Mouse (Mus musculus) frontal cortex, adult (tissue): ENCODE results near the gene Gm49396.

Source experiments
- ATAC-seq: cut with Nextera tagmentation; 2 replicates; pipeline ENCODE4 v1.9.2; 2017; ENCODE audit warnings: mild to moderate bottlenecking, moderate library complexity, mixed read lengths; ENCODE audit not compliant: low TSS enrichment

Gene Gm49396

DNA sequence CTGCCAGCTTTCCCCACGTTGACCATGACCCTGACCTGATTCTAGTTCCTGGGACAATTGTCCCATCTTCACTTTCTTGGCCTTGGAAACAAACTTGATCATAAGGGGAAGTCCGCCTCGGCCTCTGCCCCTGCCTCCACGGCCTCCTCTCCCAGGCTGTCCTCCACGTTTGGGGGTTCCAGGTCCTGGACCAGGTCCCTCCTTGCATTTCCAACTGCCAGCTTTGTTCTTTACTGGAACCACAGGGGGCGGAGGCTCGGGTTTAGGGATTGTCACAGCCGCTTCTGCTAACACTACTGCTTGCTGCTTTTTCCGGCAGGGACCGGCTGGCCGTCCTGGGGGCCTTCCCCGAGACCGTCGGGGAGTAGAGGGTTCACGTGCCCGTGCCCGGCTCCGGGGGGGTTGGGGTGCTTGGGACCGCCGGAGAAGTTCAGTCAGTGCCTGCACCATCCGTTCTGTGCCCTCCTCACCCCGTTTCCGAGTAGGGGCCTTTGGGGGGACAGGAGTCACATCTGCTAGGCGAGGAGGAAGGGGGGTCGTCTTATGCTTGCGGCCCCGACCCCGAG is 23.4 kb downstream of the Gm49396 start:
- no peak for ATAC-seq

- ATAC-seq: peak; percentile 4; the same call in 1 of the 2 replicates
These were observed 24.9 kb downstream of the Gm49396 start for GRCm38 (mm10) chr7:30587842-30588667.

- peak; percentile 90 for ATAC-seq
These were observed 25.7 kb downstream of the Gm49396 start, which contains the start of gene Kmt2b for GRCm38 (mm10) chr7:30588676-30589434. TSS of gene Kmt2b (minus strand) at chr7:30588726.

- peak; percentile 29; the same call in 1 of the 2 replicates for ATAC-seq
These were observed 26.5 kb downstream of the Gm49396 start for GRCm38 (mm10) chr7:30589435-30590301.

GRCm38 (mm10) chr7:30590927-30591604 is 27.9 kb downstream of the Gm49396 start:
- ATAC-seq: no peak

GRCm38 (mm10) chr7:30591605-30591951 is 28.4 kb downstream of the Gm49396 start:
- no peak for ATAC-seq

- no peak for ATAC-seq
These were observed 29.8 kb downstream of the Gm49396 start for GRCm38 (mm10) chr7:30592772-30593423.

- no peak for ATAC-seq
These were observed 30.7 kb downstream of the Gm49396 start for GRCm38 (mm10) chr7:30593579-30594509.

DNA sequence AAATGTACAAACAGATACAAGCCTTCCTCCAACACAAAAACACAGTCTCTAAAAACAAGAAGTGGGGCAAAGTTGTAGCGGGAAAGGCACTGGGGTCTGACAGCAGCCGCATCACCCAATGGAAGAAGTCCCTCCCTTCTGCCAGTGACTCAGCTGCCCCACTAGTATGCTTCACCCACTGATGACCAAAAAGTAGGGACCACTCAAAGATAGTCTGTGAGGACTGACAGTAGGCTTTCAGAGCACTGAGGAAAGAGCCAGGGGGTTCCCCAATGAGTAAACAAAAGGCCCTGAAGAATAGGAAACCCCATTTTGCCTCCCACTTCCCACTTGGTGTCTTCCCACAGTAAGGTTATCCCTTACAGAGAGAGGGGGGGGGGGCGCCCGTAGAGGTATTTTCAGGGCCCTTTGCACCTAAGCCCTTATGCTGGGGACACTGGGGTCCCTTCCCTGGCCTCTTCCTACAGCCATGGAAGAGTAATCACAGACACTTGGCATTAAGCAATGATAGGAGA is 31.4 kb downstream of the Gm49396 start:
- no peak for ATAC-seq

DNA sequence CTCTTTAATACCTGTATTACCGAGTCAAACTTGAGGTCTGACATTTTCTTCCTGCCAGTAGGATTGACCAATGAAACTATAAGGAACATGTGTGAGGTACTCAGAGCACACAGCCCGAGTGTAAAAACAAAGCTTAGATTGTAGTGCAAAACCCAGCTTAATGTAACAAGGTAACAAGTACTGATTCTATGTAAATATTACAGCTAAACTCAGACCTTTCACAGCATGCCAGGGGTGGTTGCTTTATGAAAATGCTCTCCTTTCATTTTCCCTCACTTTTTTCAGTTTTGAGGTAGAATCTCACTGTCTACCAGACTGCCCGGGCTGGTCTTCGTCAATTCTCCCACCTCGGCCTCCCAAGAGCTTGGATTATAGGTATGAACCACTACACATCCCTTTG is 32.9 kb downstream of the Gm49396 start:
- no peak for ATAC-seq

DNA sequence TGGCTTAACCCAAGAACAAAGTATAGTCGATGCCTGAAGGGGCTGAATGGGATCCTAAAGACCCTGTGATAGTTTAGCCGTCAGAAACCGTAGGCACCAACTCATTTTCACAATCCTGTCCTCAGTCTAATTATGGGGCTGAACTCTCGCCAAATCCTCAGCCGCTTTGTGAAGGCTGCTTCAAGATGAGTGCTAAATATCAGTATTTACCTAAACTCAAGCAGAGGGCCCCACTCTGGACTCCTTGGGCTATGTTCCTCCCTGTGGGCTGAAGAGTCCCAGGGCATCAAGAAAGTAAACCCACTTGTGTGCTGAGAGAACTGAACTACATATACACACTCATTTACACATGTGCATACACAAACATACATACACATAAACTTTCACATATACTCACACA is 33.7 kb downstream of the Gm49396 start:
- ATAC-seq: no peak

- no peak for ATAC-seq
These were observed 35.6 kb downstream of the Gm49396 start, which contains the start of gene Zbtb32 for GRCm38 (mm10) chr7:30598786-30599185. TSS of gene Zbtb32 (minus strand) at chr7:30598909.

GRCm38 (mm10) chr7:30599933-30600353 is 36.8 kb downstream of the Gm49396 start:
- peak; percentile 98 for ATAC-seq

- no peak for ATAC-seq
These were observed 37.5 kb downstream of the Gm49396 start for GRCm38 (mm10) chr7:30600651-30601050.

- ATAC-seq: no peak
These were observed 39.4 kb downstream of the Gm49396 start for GRCm38 (mm10) chr7:30602583-30602982.

DNA sequence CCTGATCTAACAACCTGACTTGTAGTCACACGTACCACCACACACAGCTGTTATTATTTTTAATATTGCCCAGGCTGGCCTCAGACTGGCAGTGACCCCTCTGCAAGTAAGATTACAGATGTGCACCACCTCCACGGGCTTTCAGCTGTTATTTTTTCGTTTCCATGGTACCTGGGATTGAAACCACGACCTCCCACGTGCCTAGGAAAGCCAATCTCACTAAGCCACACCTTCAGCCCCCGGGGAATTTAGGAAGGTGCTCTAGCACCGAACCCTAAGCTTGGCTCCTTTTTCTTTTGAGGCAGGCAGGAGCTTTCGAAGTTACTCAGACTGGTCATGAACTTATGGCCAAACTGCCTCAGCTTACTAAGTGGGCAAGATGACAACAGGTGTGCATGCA is 41.3 kb downstream of the Gm49396 start:
- ATAC-seq: no peak

DNA sequence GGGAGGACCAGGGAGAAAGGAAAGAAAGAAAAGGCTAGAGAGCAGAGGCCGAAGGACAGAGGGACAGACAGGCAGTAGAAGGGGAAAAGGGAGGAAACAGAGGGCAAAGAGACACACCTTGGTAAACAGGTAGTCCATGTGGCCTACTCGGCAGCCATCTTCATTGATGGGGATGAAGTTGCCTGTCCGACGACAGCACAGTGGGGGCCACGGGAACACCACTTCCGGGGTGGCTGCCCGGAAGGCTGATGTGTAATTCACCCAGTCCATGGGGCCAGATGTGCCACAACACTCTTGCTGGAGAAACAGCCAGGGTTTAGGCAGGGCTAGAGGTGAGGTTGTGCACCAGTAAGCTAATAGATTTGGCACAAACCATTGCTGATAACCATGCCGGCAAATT is 41.8 kb downstream of the Gm49396 start:
- ATAC-seq: no peak

DNA sequence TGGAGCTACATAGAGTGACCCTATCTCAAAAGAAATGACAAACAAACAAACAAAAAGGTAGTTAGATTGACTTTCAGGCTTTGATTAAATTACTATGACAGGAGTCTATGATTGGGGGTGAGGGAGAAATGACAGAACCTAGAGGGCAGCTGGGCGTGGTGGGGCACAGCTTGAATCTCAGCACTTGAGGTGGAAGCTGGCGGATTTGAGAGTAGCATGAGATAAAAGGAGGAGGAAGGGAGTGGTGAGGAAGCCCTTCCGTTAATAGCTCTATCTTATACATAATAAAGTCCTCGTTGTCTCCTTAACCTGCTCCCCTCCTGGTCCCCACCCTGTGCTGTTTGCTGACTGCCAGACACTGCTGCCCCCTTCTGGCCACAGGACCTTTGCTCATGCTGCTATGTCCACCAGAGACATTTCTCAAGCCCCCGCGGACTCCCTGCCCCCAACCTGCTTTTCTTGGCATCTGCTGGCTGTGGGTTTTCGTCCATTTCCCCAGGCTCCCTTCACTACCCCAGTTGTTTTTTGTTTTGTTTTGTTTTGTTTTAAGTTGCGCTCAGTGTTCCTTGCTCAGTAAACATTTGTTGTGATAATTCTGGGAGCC is 44.7 kb downstream of the Gm49396 start:
- no peak for ATAC-seq

GRCm38 (mm10) chr7:30608476-30608875 is 45.3 kb downstream of the Gm49396 start:
- ATAC-seq: no peak
